Mouse (Mus musculus) forebrain, embryonic 13.5 days (tissue): Measurements from ENCODE around the gene Pdzd2. TPM values are rescaled to one million over a fixed set of nuclear protein-coding genes. Genes with fewer than 3 reads are reported as not detected.

ENCODE experiments used
- ATAC-seq: fragments of 200-750 bp; cut with Nextera tagmentation; 2 replicates; pipeline ENCODE4 v1.8.0; 2017
- H3K27ac ChIP-seq: fragments of 300-500 bp; sonication (generic); 2 replicates; pipeline ENCODE4 v1.5.1; 2015; ENCODE audit warnings: inconsistent platforms, mild to moderate bottlenecking, moderate library complexity
- H3K27me3 ChIP-seq: fragments of 300-500 bp; sonication (generic); 2 replicates; pipeline ENCODE4 v1.6.1; 2015; ENCODE audit warnings: mild to moderate bottlenecking, inconsistent platforms
- H3K36me3 ChIP-seq: fragments of 300-500 bp; sonication (generic); 2 replicates; pipeline ENCODE4 v1.6.1; 2015; ENCODE audit warnings: mild to moderate bottlenecking, inconsistent platforms; ENCODE audit not compliant: poor library complexity, severe bottlenecking
- H3K4me1 ChIP-seq: fragments of 300-500 bp; sonication (generic); 2 replicates; pipeline ENCODE4 v1.6.1; 2015; ENCODE audit warnings: inconsistent platforms
- H3K4me2 ChIP-seq: fragments of 300-500 bp; sonication (generic); 2 replicates; pipeline ENCODE4 v1.6.1; 2015; ENCODE audit warnings: inconsistent platforms, mild to moderate bottlenecking, moderate library complexity
- H3K4me3 ChIP-seq: fragments of 300-500 bp; sonication (generic); 2 replicates; pipeline ENCODE4 v1.5.1; 2015; ENCODE audit warnings: mild to moderate bottlenecking, inconsistent platforms
- H3K9ac ChIP-seq: fragments of 300-500 bp; sonication (generic); 2 replicates; pipeline ENCODE4 v1.6.1; 2015; ENCODE audit warnings: mild to moderate bottlenecking, inconsistent platforms
- H3K9me3 ChIP-seq: fragments of 300-500 bp; sonication (generic); replicated peaks from 2 replicates; pipeline ENCODE4 v1.6.1; 2016; ENCODE audit warnings: inconsistent platforms
- WGBS: fragments of 180-500 bp; shearing (Covaris S2); methylation state at CpG from one replicate; pipeline ENCODE4 v1.1.7; 2015; 5-methylcytosine and 5-hydroxymethylcytosine counted together
- polyA plus RNA-seq: library from polyadenylated mRNA; unstranded; fragments of >200 nt; fragmentation: Nextera tagmentation; extraction: Ambion mirVana; gene quantifications from 2 replicates; pipeline ENCODE4 v1.2.1, GENCODE M21; 2015

Pdzd2 gene
- polyA plus RNA-seq, 1 experiment from 2014 or later = 5.5 TPM

DNA sequence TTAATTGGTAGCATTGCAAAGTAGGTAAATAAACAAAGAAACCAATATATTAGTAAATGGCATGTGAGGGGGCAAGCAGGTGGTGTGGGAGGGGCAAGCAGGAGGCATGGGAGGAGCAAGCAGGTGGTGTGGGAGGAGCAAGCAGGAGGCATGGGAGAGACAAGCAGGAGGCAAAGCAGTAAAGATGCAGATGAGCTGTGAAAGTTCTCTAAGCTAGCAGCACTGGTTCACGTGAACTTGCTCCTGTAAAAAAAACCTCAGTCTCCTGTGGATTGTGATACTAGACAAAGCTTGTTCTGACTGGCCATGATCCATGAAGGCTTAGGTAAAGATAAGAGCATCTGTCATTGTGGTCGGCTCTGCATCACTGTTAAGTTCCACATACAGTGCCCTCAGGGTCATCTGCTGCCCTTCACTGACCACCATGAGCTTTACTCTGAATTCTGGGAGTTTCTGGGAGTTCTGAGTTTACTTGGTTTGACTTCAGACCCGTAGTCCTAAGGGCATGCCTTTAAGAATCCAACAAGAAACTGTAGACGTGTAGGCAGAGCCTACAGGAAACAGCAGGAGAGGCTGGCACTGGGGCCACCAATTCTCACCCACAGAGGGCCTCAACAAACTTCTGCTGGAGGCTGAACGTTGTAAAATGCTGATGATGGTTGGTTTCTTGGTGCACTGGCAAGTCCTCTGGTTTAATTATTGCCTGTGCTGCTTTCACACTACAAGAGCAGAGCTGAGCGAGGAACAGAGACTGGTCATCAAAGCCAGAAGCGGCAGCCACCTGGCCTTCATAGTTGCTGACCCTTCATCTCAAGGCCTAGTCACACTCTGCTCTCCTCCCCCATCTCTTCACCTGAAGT, 309.9 kb downstream of the Pdzd2 start:
- Histone ChIP-seq H3K4me3 (no peak overlapping the region), H3K27me3 (no peaks in the 10 kb centered on the region), H3K36me3 (no peaks in the 10 kb centered on the region), H3K9ac (no peak overlapping the region), H3K4me2 (no peak overlapping the region), H3K27ac (no peak overlapping the region), H3K4me1 (no peaks in the 10 kb centered on the region), H3K9me3 (no peaks in the 10 kb centered on the region)
- 80% methylated on average over 7 of the region's 7 CpGs for WGBS
- ATAC-seq = no peak

DNA sequence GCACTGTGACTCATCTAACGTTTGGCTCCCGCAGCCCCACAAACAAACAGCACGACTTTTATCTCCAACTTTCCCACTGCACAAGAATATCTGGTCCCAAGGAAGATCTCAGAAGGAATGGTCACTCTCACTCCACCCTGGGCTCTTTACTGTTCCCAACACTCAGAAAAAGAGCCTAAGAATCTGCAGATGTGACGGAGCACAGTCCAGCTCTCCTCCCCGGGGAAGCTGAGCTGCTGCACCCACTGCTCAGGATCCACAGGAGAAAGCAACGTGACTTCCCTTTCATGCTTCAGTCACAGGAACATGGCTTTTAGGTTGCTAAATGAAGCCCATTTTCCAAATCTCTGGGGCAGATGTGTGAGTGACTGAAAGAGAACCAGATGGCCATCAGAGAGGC, 311.9 kb downstream of the Pdzd2 start:
- Histone ChIP-seq H3K4me3 (no peak overlapping the region), H3K9ac (no peak overlapping the region)
- WGBS = 83% methylated on average over 6 of the region's 6 CpGs

DNA sequence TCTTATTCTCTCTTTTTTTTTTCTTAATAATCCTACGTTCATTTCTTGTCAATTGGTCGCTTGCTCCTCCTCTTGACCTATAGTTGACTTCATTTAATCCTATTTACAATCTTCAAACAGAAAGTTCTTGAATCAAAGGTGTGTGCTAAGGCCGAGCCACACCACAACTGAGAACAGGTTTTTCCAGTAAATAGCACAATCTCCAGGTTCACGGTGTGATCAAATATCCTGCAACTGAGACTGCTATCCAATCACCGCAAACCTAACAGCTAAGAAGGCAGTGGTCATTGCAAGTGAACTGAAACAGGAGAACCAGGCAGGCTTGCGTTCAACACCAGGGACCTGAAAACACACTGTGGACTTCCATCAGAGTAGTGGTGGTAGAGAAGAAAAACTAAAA, 313.4 kb downstream of the Pdzd2 start:
- Histone ChIP-seq H3K4me2 (no peak overlapping the region), H3K9me3 (no peaks in the 10 kb centered on the region), H3K27ac (no peak overlapping the region), H3K36me3 (no peaks in the 10 kb centered on the region), H3K4me1 (no peaks in the 10 kb centered on the region), H3K27me3 (no peaks in the 10 kb centered on the region), H3K4me3 (no peak overlapping the region), H3K9ac (no peak overlapping the region)
- 89% methylated on average over 6 of the region's 6 CpGs for WGBS
- no peak for ATAC-seq

More for the DNA sequence above, 311.9 kb downstream of the Pdzd2 start:
- no peak for ATAC-seq
- no peak overlapping the region for H3K4me2 ChIP-seq
- H3K9me3 ChIP-seq = no peaks in the 10 kb centered on the region
- H3K27ac ChIP-seq = no peak overlapping the region
- H3K27me3 ChIP-seq = no peaks in the 10 kb centered on the region
- H3K36me3 ChIP-seq = no peaks in the 10 kb centered on the region
- no peaks in the 10 kb centered on the region for H3K4me1 ChIP-seq

DNA sequence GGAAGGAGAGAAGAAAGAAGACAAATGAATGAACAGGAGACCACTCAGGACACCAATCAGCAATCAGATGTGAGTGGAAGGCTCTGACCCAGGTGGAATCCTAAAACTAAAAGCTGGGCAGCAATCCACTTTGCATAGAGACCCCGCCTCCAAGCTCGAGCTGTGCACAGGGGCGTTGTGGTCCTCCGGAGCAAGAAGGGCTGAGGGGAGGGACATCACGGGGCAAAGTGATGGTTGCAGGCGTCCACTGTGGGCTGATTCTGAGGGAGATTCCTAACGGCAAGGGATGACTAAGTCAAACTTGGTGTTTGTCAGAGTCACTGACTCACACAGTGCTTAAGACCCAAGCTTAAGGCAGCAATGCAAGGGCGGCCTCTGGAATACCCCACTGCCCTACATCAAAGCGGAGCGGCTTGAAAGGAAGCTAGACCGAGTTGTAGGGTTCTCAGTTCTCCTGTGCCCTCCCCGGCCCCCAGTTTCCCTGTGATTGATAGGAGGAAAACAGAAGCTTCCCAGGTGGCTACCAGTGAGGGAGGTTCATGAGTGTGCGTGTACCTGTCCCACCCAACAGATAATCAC, 314.6 kb downstream of the Pdzd2 start:
- Histone ChIP-seq H3K9ac (no peak overlapping the region), H3K27me3 (no peaks in the 10 kb centered on the region), H3K9me3 (no peaks in the 10 kb centered on the region), H3K27ac (no peak overlapping the region), H3K4me3 (no peak overlapping the region), H3K4me1 (no peaks in the 10 kb centered on the region), H3K36me3 (no peaks in the 10 kb centered on the region), H3K4me2 (no peak overlapping the region)
- WGBS = 47% methylated on average over 13 of the region's 13 CpGs
- ATAC-seq = no peak

DNA sequence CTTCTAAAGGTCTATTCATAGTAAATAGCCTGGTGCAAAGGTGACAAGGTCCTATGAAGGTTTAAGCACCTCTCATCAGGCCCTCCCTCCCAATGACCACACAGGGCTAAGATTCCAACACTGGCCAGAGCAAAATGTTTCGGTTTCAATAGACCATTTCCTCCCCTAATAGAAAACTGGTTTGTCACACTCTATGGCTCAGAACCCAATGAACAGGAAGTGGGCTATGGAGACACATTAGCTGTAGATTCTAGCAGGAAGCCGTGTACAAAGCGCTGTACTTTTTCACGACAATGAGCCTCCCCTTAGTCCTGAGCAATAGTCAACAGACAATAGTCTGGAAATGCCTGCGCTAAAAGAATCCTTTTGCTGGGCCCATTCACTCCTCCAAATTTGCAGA, 315.5 kb downstream of the Pdzd2 start:
- Histone ChIP-seq H3K4me3 (no peak overlapping the region), H3K27me3 (no peaks in the 10 kb centered on the region), H3K9me3 (no peaks in the 10 kb centered on the region), H3K9ac (no peak overlapping the region), H3K36me3 (no peaks in the 10 kb centered on the region), H3K4me2 (no peak overlapping the region), H3K27ac (no peak overlapping the region), H3K4me1 (no peaks in the 10 kb centered on the region)
- no peak for ATAC-seq
- 50% methylated on average over 5 of the region's 5 CpGs for WGBS

DNA sequence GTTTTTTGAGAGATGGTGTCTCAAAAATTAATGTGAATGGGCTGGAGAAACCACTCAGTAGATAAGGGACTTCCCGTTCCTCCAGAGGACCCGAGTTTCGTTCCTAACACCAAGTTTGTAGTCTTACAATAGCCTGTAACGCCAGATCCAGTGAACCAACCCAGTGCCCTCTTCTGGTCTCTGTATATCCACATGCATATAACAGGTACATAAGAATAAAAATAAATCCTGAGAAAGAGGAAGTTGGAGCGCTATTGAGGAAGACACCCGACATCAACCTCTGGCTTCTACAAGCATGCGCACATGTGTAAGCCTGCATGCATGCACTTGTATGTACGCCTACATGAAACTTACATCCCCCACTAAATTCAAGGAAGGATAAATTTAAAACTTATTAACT, 318.8 kb downstream of the Pdzd2 start:
- Histone ChIP-seq H3K27me3 (no peaks in the 10 kb centered on the region), H3K4me3 (no peak overlapping the region), H3K27ac (no peak overlapping the region), H3K9ac (no peak overlapping the region), H3K4me2 (no peak overlapping the region), H3K4me1 (no peaks in the 10 kb centered on the region), H3K36me3 (no peaks in the 10 kb centered on the region), H3K9me3 (no peaks in the 10 kb centered on the region)
- 96% methylated on average over 8 of the region's 8 CpGs for WGBS
- ATAC-seq = no peak

DNA sequence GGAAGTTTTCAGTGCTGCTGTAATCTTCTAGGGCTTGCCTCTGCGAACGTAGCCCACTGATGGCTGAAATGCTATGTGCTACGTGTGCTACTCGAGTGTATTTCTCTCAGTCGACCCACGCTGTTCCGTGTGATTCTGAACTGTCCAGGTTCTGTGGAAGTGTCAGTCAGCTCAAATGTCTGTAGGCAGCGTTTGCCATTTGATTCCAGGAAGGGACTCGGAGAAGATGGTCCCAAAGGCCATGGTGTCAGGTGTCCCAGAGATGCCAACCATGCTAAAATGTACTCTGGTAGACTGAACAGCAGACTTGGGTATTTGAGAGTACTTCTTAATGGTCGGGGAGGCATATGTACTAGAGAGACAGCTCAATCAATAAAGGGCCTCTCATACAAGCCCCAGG, 319.3 kb downstream of the Pdzd2 start:
- Histone ChIP-seq H3K9me3 (no peaks in the 10 kb centered on the region), H3K4me2 (no peak overlapping the region), H3K27me3 (no peaks in the 10 kb centered on the region), H3K4me3 (no peak overlapping the region), H3K27ac (no peak overlapping the region), H3K36me3 (no peaks in the 10 kb centered on the region), H3K9ac (no peak overlapping the region), H3K4me1 (no peaks in the 10 kb centered on the region)
- ATAC-seq = no peak
- 93% methylated on average over 10 of the region's 10 CpGs for WGBS

DNA sequence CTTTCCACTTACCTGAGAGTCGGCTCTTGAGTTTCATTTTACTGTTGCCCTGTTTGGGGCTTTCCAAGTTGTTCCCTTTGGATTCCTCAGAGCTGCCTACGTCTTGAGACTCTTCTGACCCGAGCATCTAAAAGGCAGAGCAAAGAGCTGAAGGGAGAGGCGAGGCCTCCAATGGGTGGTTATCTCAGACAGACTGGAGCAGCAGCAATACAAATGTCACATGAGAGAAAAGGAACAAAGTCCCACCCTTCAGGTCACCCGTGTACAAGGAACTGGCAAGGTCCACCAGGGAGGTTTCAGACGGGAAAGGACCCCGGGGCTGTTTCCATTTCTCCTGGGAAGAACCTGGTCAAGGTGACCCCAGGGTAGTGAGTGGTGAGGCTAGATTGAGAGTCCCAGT, 320.3 kb downstream of the Pdzd2 start:
- Histone ChIP-seq H3K4me1 (no peaks in the 10 kb centered on the region), H3K9ac (no peak overlapping the region), H3K27me3 (no peaks in the 10 kb centered on the region), H3K9me3 (no peaks in the 10 kb centered on the region), H3K4me2 (no peak overlapping the region), H3K4me3 (no peak overlapping the region), H3K36me3 (no peaks in the 10 kb centered on the region), H3K27ac (no peak overlapping the region)
- no peak for ATAC-seq
- 87% methylated on average over 7 of the region's 7 CpGs for WGBS

DNA sequence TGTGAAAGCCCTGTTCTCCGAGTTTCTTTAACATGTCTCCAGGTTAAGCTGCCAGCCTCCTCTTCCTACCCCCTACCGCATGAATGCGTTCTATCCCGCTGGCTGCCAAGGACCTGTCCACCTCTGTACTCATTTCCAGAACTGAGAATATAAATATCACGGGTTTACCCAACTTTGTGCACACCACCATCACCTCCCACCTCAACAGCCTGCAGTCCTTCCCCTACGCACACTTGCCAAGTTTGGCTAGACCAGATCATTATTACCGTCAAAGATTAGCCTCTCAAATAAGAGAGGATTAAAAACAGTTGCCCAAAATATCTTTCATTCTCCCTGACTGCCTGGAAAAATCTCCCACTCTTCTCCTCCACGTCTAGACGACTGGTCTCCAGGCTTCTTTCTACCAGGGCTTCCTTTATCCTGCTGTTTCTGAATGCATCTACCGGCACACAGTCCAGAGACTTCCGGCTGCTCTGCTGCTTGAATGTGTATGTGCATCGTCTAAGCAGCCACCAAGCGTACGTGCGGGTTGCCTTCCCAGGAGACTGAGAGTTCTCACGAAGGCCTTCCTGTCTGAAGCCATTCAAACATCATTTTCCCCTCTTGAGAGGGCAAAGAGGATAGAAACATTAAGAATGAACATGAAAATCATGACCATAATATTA, 324.1 kb downstream of the Pdzd2 start:
- Histone ChIP-seq H3K9ac (no peak overlapping the region), H3K9me3 (no peaks in the 10 kb centered on the region), H3K4me2 (no peak overlapping the region), H3K4me1 (no peaks in the 10 kb centered on the region), H3K27ac (no peak overlapping the region), H3K4me3 (no peak overlapping the region), H3K36me3 (no peaks in the 10 kb centered on the region), H3K27me3 (no peaks in the 10 kb centered on the region)
- 88% methylated on average over 16 of the region's 16 CpGs for WGBS
- ATAC-seq = no peak

DNA sequence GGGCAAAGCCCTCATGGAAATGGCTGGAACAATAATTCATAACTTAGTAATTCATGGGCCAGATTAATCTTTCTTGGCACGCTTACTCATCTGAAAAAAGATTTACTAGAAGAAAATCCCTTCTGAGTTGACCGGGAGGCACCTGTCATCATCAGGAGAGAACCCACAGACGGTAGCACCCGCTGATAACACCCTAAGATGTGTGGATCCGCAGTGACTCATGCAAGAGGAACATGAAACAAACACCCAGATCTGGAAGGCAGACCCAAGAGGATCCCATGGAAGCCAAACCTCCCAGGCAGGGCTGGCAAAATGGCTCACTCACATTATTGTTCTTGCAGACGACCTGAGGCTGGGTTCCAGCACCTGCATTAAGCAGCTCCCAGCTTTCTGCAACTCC, 325.0 kb downstream of the Pdzd2 start:
- Histone ChIP-seq H3K4me1 (no peaks in the 10 kb centered on the region), H3K27me3 (no peaks in the 10 kb centered on the region), H3K4me2 (no peak overlapping the region), H3K27ac (no peak overlapping the region), H3K4me3 (no peak overlapping the region), H3K36me3 (no peaks in the 10 kb centered on the region), H3K9ac (no peak overlapping the region), H3K9me3 (no peaks in the 10 kb centered on the region)
- no peak for ATAC-seq
- 90% methylated on average over 6 of the region's 6 CpGs for WGBS

DNA sequence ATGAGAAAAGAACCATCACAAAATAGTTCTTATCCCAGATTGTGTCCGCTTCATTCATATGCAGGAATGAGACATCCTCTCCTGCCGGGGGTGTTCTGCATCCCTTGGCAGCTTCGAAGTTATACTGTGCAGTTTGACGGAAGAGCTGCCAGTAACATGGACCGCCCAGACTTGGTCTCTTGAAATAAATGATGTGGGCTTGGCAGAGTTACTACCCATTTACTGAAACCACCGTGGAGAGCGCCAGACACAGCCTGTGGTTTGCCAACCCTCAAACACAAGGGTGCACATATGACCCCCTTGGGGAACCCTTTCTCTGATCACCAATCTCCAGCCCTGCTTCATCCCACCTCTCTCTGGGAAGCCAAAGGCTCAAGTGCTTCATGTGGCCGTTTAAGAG, 331.5 kb downstream of the Pdzd2 start:
- no peaks in the 10 kb centered on the region for H3K36me3 ChIP-seq
- no peaks in the 10 kb centered on the region for H3K9me3 ChIP-seq
- 87% methylated on average over 8 of the region's 8 CpGs for WGBS
- no peaks in the 10 kb centered on the region for H3K4me1 ChIP-seq
- no peak overlapping the region for H3K27ac ChIP-seq
- no peaks in the 10 kb centered on the region for H3K27me3 ChIP-seq
- no peak overlapping the region for H3K9ac ChIP-seq
- no peak overlapping the region for H3K4me3 ChIP-seq
- H3K4me2 ChIP-seq = no peak overlapping the region
- ATAC-seq = no peak

DNA sequence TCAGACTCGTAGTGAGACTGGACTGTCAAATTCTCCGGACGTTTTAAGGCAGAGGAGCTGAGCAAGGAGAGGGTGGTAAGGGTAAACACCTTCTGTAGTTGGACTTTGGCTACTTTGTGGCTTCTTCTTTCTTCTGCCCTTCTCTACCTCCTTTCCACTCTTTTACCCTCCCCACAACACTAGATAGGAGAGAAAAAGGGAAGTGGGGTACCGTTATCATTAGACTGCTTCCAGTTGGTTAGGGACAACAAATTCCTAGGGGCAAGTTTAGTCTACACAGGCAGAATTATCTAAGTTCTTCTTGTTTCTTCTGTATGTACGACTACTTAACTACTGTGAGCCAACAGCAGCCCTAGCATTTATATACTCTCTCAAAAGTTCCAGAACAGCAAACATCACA, 334.1 kb downstream of the Pdzd2 start:
- Histone ChIP-seq H3K4me1 (no peaks in the 10 kb centered on the region), H3K9me3 (no peaks in the 10 kb centered on the region), H3K27ac (no peak overlapping the region), H3K4me3 (no peak overlapping the region), H3K9ac (no peak overlapping the region), H3K27me3 (no peaks in the 10 kb centered on the region), H3K36me3 (no peaks in the 10 kb centered on the region), H3K4me2 (no peak overlapping the region)
- 93% methylated on average over 5 of the region's 5 CpGs for WGBS
- no peak for ATAC-seq
